Mouse (Mus musculus): ENCODE data around the gene Rusc2.

- TF ChIP-seq CTCF (conservative IDR thresholded peaks at IDR 0.05; ENCODE audit: insufficient read depth, insufficient read length, low read depth, low read length) (no peak), POLR2A (IDR thresholded peaks at IDR 0.05; ENCODE audit: low read depth, low read length) (no peak)
These were observed 51.1 kb downstream of the Rusc2 start for GRCm38 (mm10) chr4:43432832-43433231.
